In the genomic region with DNA sequence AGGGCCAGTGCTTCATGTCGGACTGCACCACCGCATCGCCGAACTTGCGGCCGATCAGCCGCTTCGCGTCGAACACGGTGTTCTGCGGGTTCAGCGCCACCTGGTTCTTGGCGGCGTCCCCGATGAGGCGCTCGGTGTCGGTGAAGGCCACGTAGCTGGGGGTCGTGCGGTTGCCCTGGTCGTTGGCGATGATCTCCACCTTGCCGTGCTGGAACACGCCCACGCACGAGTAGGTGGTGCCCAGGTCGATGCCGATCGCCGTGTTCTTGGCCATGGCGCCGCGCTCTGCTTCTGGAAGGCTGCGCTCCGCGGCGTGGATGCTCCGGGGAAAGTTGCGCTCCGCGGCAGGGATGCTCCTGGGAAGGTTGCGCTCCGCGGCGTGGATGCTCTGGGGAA, we compare ENCODE assay signal across 13 mouse cellular contexts. TPM values are rescaled to one million over a fixed set of nuclear protein-coding genes. Genes with fewer than 3 reads are reported as not detected.
DNase-seq lines count a peak whose midpoint lies in the region; ATAC-seq and TF ChIP-seq lines count a peak whose summit lies in the region.
"Not testable (repeated sequence)": the region's sequence is repeated elsewhere in the genome, so short reads cannot be mapped to it uniquely, and the experiment has no call there.
"Had no signal": no experiment of that assay in that cellular context is flagged by ENCODE, and none has a peak within 500 bp of the region (broad histone marks: within the 10 kb centered on the region; RNA-seq: fewer than 3 reads in every experiment).

No protein-coding gene starts in this region.

- H3K4me1 ChIP-seq in E14TG2a.4 (replicated peaks; ENCODE audit: low read depth, low read length), result peaks cover 30% of the 10 kb centered on the region
- peaks cover 12% of the 10 kb centered on the region for H3K4me1 ChIP-seq in embryonic facial prominence, embryonic 13.5 days
- H3K4me1 ChIP-seq in forebrain, postnatal 0 days (ENCODE audit: insufficient read depth); hindbrain, embryonic 12.5 days; olfactory bulb, adult 2 months (ENCODE audit: control insufficient read depth, insufficient read depth, low read length): not testable (repeated sequence)
- peaks cover 17% of the 10 kb centered on the region for H3K4me1 ChIP-seq in kidney, embryonic 16.5 days (ENCODE audit: insufficient read depth, low read length)
- peaks cover 9 to 10% of the 10 kb centered on the region in 2 experiments for H3K4me1 ChIP-seq in liver, embryonic 14.5 days (replicated peaks; ENCODE audit: control insufficient read depth in 2 of 2, insufficient read depth in 2 of 2, low read length in 1 of 2)
- peaks cover 11% of the 10 kb centered on the region for H3K4me1 ChIP-seq in midbrain, embryonic 12.5 days

- DNase-seq in forebrain, postnatal 0 days; liver, embryonic 14.5 days (ENCODE audit: low read depth in 3 of 3, low spot score in 3 of 3): not testable (repeated sequence)

- peaks cover 42% of the 10 kb centered on the region for H3K27me3 ChIP-seq in E14TG2a.4 (ENCODE audit: insufficient read depth, low read length)
- peaks cover 11% of the 10 kb centered on the region for H3K27me3 ChIP-seq in embryonic facial prominence, embryonic 13.5 days
- H3K27me3 ChIP-seq in forebrain, postnatal 0 days (ENCODE audit: insufficient read depth, low read length); kidney, embryonic 16.5 days (ENCODE audit: insufficient read depth, low read length): not testable (repeated sequence)
- peaks cover 51% of the 10 kb centered on the region for H3K27me3 ChIP-seq in hindbrain, embryonic 12.5 days
- peaks cover 17% of the 10 kb centered on the region for H3K27me3 ChIP-seq in liver, embryonic 14.5 days (ENCODE audit: control insufficient read depth, insufficient read depth, low read length)
- H3K27me3 ChIP-seq in midbrain, embryonic 12.5 days, result peaks cover 60% of the 10 kb centered on the region

- peak overlapping the region; percentile 65 for H3K4me2 ChIP-seq in embryonic facial prominence, embryonic 13.5 days
- H3K4me2 ChIP-seq in forebrain, postnatal 0 days (ENCODE audit: low read depth), result peak overlapping the region; percentile 62
- peak overlapping the region; percentile 77 for H3K4me2 ChIP-seq in hindbrain, embryonic 12.5 days (replicated peaks)
- H3K4me2 ChIP-seq in kidney, embryonic 16.5 days (replicated peaks; ENCODE audit: low read depth, low read length), result peak overlapping the region; percentile 53
- peak overlapping the region; percentile 82 for H3K4me2 ChIP-seq in liver, embryonic 14.5 days (ENCODE audit: low read depth)
- H3K4me2 ChIP-seq in midbrain, embryonic 12.5 days (replicated peaks), result peak overlapping the region; percentile 80

- WGBS in embryonic facial prominence, embryonic 13.5 days, result under 1% methylated on average over 31 of the region's 47 CpGs
- 1% methylated on average over 23 of the region's 47 CpGs for WGBS in forebrain, postnatal 0 days
- 2% methylated on average over 34 of the region's 47 CpGs for WGBS in hindbrain, embryonic 12.5 days
- under 1% methylated on average over 18 of the region's 47 CpGs for WGBS in kidney, embryonic 16.5 days
- WGBS in liver, embryonic 14.5 days (ENCODE audit: insufficient replicate concordance), result under 1% methylated on average over 19 of the region's 47 CpGs
- WGBS in midbrain, embryonic 12.5 days, result 1% methylated on average over 29 of the region's 47 CpGs
- WGBS in olfactory bulb, adult 2 months, result 0% methylated on average over 27 of the region's 47 CpGs

- 0 out of 2 replicates have a peak, but pooled peaks have one; percentile 7 for ATAC-seq in embryonic facial prominence, embryonic 13.5 days (ENCODE audit: insufficient number of reproducible peaks, insufficient read depth, low FRiP score, low TSS enrichment, low read depth)
- ATAC-seq in forebrain, postnatal 0 days; kidney, embryonic 16.5 days (ENCODE audit: low FRiP score, low TSS enrichment): not testable (repeated sequence)
- ATAC-seq in hindbrain, embryonic 12.5 days (ENCODE audit: low FRiP score), result peak; percentile 62
- peak; percentile 17 for ATAC-seq in liver, embryonic 14.5 days (ENCODE audit: insufficient read depth)
- peak; percentile 51 for ATAC-seq in midbrain, embryonic 12.5 days (ENCODE audit: low FRiP score, low read depth)

- not testable (repeated sequence) for TF ChIP-seq CTCF in E14TG2a.4 (conservative IDR thresholded peaks at IDR 0.05; ENCODE audit: low read length); forebrain, postnatal 0 days (IDR thresholded peaks at IDR 0.05; ENCODE audit: low read depth); liver, embryonic 14.5 days (IDR thresholded peaks at IDR 0.05; ENCODE audit: low read depth); olfactory bulb, adult 2 months (IDR thresholded peaks at IDR 0.05; ENCODE audit: insufficient read depth, low read depth, low read length)

- not testable (repeated sequence) for H3K9ac ChIP-seq in embryonic facial prominence, embryonic 13.5 days; forebrain, postnatal 0 days; hindbrain, embryonic 12.5 days; kidney, embryonic 16.5 days (replicated peaks; ENCODE audit: low read length); liver, embryonic 14.5 days (replicated peaks); midbrain, embryonic 12.5 days (replicated peaks)

- H3K36me3 ChIP-seq in E14TG2a.4 (ENCODE audit: insufficient read depth, low read length); embryonic facial prominence, embryonic 13.5 days; forebrain, postnatal 0 days (ENCODE audit: insufficient read depth); hindbrain, embryonic 12.5 days; kidney, embryonic 16.5 days (ENCODE audit: insufficient read depth, low read length); liver, embryonic 14.5 days (replicated peaks; ENCODE audit: control insufficient read depth, insufficient read depth, low read depth); midbrain, embryonic 12.5 days: not testable (repeated sequence)

- not testable (repeated sequence) for TF ChIP-seq POLR2A in olfactory bulb, adult 2 months (IDR thresholded peaks at IDR 0.05; ENCODE audit: insufficient read depth, low read depth, low read length)

- not testable (repeated sequence) for H3K9me3 ChIP-seq in E14TG2a.4 (ENCODE audit: low read length); embryonic facial prominence, embryonic 13.5 days; forebrain, postnatal 0 days (ENCODE audit: low read length); hindbrain, embryonic 12.5 days (replicated peaks); kidney, embryonic 16.5 days (ENCODE audit: low read length); liver, embryonic 14.5 days (ENCODE audit: control insufficient read depth, low read length); midbrain, embryonic 12.5 days

- H3K27ac ChIP-seq in embryonic facial prominence, embryonic 13.5 days; forebrain, postnatal 0 days (ENCODE audit: low read depth, low read length); hindbrain, embryonic 12.5 days; kidney, embryonic 16.5 days (ENCODE audit: low read length); liver, embryonic 14.5 days; midbrain, embryonic 12.5 days (replicated peaks); olfactory bulb, adult 2 months (ENCODE audit: insufficient read depth, low read depth, low read length): not testable (repeated sequence)

- not testable (repeated sequence) for TF ChIP-seq EP300 in liver, embryonic 14.5 days (IDR thresholded peaks at IDR 0.05; ENCODE audit: low read depth)

- peak overlapping the region; percentile 78 for H3K4me3 ChIP-seq in E14TG2a.4 (replicated peaks; ENCODE audit: low read length)
- peak overlapping the region; percentile 56 for H3K4me3 ChIP-seq in embryonic facial prominence, embryonic 13.5 days
- peak overlapping the region; percentile 42 for H3K4me3 ChIP-seq in forebrain, postnatal 0 days (ENCODE audit: low read depth, low read length)
- peak overlapping the region; percentile 45 for H3K4me3 ChIP-seq in hindbrain, embryonic 12.5 days
- H3K4me3 ChIP-seq in kidney, embryonic 16.5 days (ENCODE audit: low read length), result peak overlapping the region; percentile 56
- peak overlapping the region; percentile 26 to 51 for H3K4me3 ChIP-seq in liver, embryonic 14.5 days (ENCODE audit: insufficient read depth in 1 of 2, low read depth in 2 of 2, low read length in 2 of 2)
- H3K4me3 ChIP-seq in midbrain, embryonic 12.5 days, result peak overlapping the region; percentile 49
- H3K4me3 ChIP-seq in olfactory bulb, adult 2 months (ENCODE audit: insufficient read depth, low read depth, low read length), result peak overlapping the region; percentile 49

RNA-seq across cellular contexts. Expression of a gene that starts 0.3 kb away (rescaled TPM):
- polyA plus RNA-seq in embryonic facial prominence, embryonic 13.5 days (2015; fragmentation: Nextera tagmentation; extraction: Ambion mirVana), result 0.53 and 0.87 TPM in 2 replicates
- 5.2 and 8.1 TPM in 2 replicates for total RNA-seq in forebrain, postnatal 0 days (2014; rRNA removed)
- polyA plus RNA-seq in forebrain, postnatal 0 days (2015; fragmentation: Nextera tagmentation; extraction: Ambion mirVana), result 0.42 and 0.52 TPM in 2 replicates
- 0.08 and 0.25 TPM in 2 replicates for polyA plus RNA-seq in hindbrain, embryonic 12.5 days (2016; fragmentation: Nextera tagmentation; extraction: Ambion mirVana)
- 0.76 and 0.80 TPM in 2 replicates for polyA plus RNA-seq in kidney, embryonic 16.5 days (2015; fragmentation: Nextera tagmentation; extraction: Ambion mirVana)
- polyA plus RNA-seq in liver, embryonic 14.5 days (2012; rRNA removed), result 1.5 and 3.5 TPM in 2 replicates
- polyA plus RNA-seq in liver, embryonic 14.5 days (2014; fragmentation: Nextera tagmentation; extraction: Ambion mirVana), result not detected in 2 replicates
- polyA plus RNA-seq in midbrain, embryonic 12.5 days (2016; fragmentation: Nextera tagmentation; extraction: Ambion mirVana), result 0.22 TPM in 1 of 2 replicates, not detected in the other
- not detected in 2 replicates for polyA plus RNA-seq in olfactory bulb, adult 2 months (2012; ENCODE audit: insufficient read depth, insufficient read length, low replicate concordance, missing spikeins)

RNA-seq across cellular contexts. Expression of a gene that starts 11.0 kb away (rescaled TPM):
- polyA plus RNA-seq in embryonic facial prominence, embryonic 13.5 days (2015; fragmentation: Nextera tagmentation; extraction: Ambion mirVana), result not detected in 2 replicates
- not detected in 2 replicates for total RNA-seq in forebrain, postnatal 0 days (2014; rRNA removed)
- polyA plus RNA-seq in forebrain, postnatal 0 days (2015; fragmentation: Nextera tagmentation; extraction: Ambion mirVana), result not detected in 2 replicates
- 0.99 TPM in 1 of 2 replicates, not detected in the other for polyA plus RNA-seq in hindbrain, embryonic 12.5 days (2016; fragmentation: Nextera tagmentation; extraction: Ambion mirVana)
- not detected in 2 replicates for polyA plus RNA-seq in kidney, embryonic 16.5 days (2015; fragmentation: Nextera tagmentation; extraction: Ambion mirVana)
- polyA plus RNA-seq in liver, embryonic 14.5 days (2012; rRNA removed), result not detected in 2 replicates
- not detected in 2 replicates for polyA plus RNA-seq in liver, embryonic 14.5 days (2014; fragmentation: Nextera tagmentation; extraction: Ambion mirVana)
- polyA plus RNA-seq in midbrain, embryonic 12.5 days (2016; fragmentation: Nextera tagmentation; extraction: Ambion mirVana), result not detected in 2 replicates
- not detected in 2 replicates for polyA plus RNA-seq in olfactory bulb, adult 2 months (2012; ENCODE audit: insufficient read depth, insufficient read length, low replicate concordance, missing spikeins)
- total RNA-seq: gastrocnemius, adult 8-10 months; heart, postnatal 36 days; left cerebral cortex, postnatal 10 days; megakaryocyte, adult 5-6 weeks had no signal
- polyA plus RNA-seq: large intestine, adult 2 months had no signal

RNA-seq across cellular contexts. Expression of a gene that starts 13.2 kb away (rescaled TPM):
- polyA plus RNA-seq in embryonic facial prominence, embryonic 13.5 days (2015; fragmentation: Nextera tagmentation; extraction: Ambion mirVana), result 5.8 and 6.1 TPM in 2 replicates
- 7.9 and 13.8 TPM in 2 replicates for total RNA-seq in forebrain, postnatal 0 days (2014; rRNA removed)
- polyA plus RNA-seq in forebrain, postnatal 0 days (2015; fragmentation: Nextera tagmentation; extraction: Ambion mirVana), result 7.6 and 8.5 TPM in 2 replicates
- 2.2 and 3.1 TPM in 2 replicates for polyA plus RNA-seq in hindbrain, embryonic 12.5 days (2016; fragmentation: Nextera tagmentation; extraction: Ambion mirVana)
- polyA plus RNA-seq in kidney, embryonic 16.5 days (2015; fragmentation: Nextera tagmentation; extraction: Ambion mirVana), result 11.2 and 13.4 TPM in 2 replicates
- polyA plus RNA-seq in liver, embryonic 14.5 days (2012; rRNA removed), result 0.90 and 2.5 TPM in 2 replicates
- 0.38 and 0.41 TPM in 2 replicates for polyA plus RNA-seq in liver, embryonic 14.5 days (2014; fragmentation: Nextera tagmentation; extraction: Ambion mirVana)
- polyA plus RNA-seq in midbrain, embryonic 12.5 days (2016; fragmentation: Nextera tagmentation; extraction: Ambion mirVana), result 2.3 and 2.8 TPM in 2 replicates
- not detected in 2 replicates for polyA plus RNA-seq in olfactory bulb, adult 2 months (2012; ENCODE audit: insufficient read depth, insufficient read length, low replicate concordance, missing spikeins)

RNA-seq across cellular contexts. Expression of a gene that starts 13.8 kb away (rescaled TPM):
- 0.77 and 0.85 TPM in 2 replicates for polyA plus RNA-seq in embryonic facial prominence, embryonic 13.5 days (2015; fragmentation: Nextera tagmentation; extraction: Ambion mirVana)
- total RNA-seq in forebrain, postnatal 0 days (2014; rRNA removed), result 0.24 and 0.46 TPM in 2 replicates
- polyA plus RNA-seq in forebrain, postnatal 0 days (2015; fragmentation: Nextera tagmentation; extraction: Ambion mirVana), result 0.36 and 0.50 TPM in 2 replicates
- polyA plus RNA-seq in hindbrain, embryonic 12.5 days (2016; fragmentation: Nextera tagmentation; extraction: Ambion mirVana), result 1.3 TPM in 2 replicates
- 1.0 and 1.3 TPM in 2 replicates for polyA plus RNA-seq in kidney, embryonic 16.5 days (2015; fragmentation: Nextera tagmentation; extraction: Ambion mirVana)
- 0.02 TPM in 1 of 2 replicates, not detected in the other for polyA plus RNA-seq in liver, embryonic 14.5 days (2012; rRNA removed)
- 0.19 and 0.25 TPM in 2 replicates for polyA plus RNA-seq in liver, embryonic 14.5 days (2014; fragmentation: Nextera tagmentation; extraction: Ambion mirVana)
- 1.1 and 1.7 TPM in 2 replicates for polyA plus RNA-seq in midbrain, embryonic 12.5 days (2016; fragmentation: Nextera tagmentation; extraction: Ambion mirVana)
- not detected in 2 replicates for polyA plus RNA-seq in olfactory bulb, adult 2 months (2012; ENCODE audit: insufficient read depth, insufficient read length, low replicate concordance, missing spikeins)

RNA-seq across cellular contexts. Expression of a gene that starts 22.9 kb away (rescaled TPM):
- 190 and 227 TPM in 2 replicates for polyA plus RNA-seq in embryonic facial prominence, embryonic 13.5 days (2015; fragmentation: Nextera tagmentation; extraction: Ambion mirVana)
- total RNA-seq in forebrain, postnatal 0 days (2014; rRNA removed), result 29.1 and 38.9 TPM in 2 replicates
- 111 and 120 TPM in 2 replicates for polyA plus RNA-seq in forebrain, postnatal 0 days (2015; fragmentation: Nextera tagmentation; extraction: Ambion mirVana)
- polyA plus RNA-seq in hindbrain, embryonic 12.5 days (2016; fragmentation: Nextera tagmentation; extraction: Ambion mirVana), result 128 and 158 TPM in 2 replicates
- polyA plus RNA-seq in kidney, embryonic 16.5 days (2015; fragmentation: Nextera tagmentation; extraction: Ambion mirVana), result 206 and 230 TPM in 2 replicates
- polyA plus RNA-seq in liver, embryonic 14.5 days (2012; rRNA removed), result 81.5 and 121 TPM in 2 replicates
- 122 and 132 TPM in 2 replicates for polyA plus RNA-seq in liver, embryonic 14.5 days (2014; fragmentation: Nextera tagmentation; extraction: Ambion mirVana)
- polyA plus RNA-seq in midbrain, embryonic 12.5 days (2016; fragmentation: Nextera tagmentation; extraction: Ambion mirVana), result 188 and 202 TPM in 2 replicates
- polyA plus RNA-seq in olfactory bulb, adult 2 months (2012; ENCODE audit: insufficient read depth, insufficient read length, low replicate concordance, missing spikeins), result not detected in 2 replicates
